Mouse (Mus musculus) kidney, adult 9 months (tissue): ENCODE measurements at regions not wholly inside any gene's neighbourhood (a gene's known extent, or its start where the extent isn't known, plus 50 kb on each side); places are given as distances from the start of the nearest gene placed in this dataset.

ENCODE experiments used
- DNase-seq: peaks from one replicate; pipeline ENCODE4 v3.0.0; 2022

DNA sequence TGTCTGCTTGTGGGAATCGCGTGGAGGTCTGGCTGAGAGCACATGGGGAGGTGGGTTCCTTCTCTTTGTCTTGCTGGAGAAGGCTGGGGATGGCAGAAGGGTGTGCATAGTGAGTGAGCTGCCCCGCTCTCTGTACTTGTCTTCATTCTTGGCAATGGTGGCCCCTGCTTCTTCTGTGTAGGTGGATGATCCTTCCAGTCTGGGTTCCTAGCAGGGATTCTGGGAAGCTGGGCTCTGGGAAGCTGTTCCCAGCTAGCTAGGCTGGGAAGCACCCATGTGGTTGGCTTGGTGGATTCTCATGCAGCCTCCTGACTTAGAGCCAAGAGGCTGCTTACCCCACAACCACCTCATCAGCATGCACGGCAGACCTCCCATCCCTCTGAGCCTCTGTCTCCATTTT is 156.6 kb downstream of the 9530068E07Rik start:
- no peak for DNase-seq

DNA sequence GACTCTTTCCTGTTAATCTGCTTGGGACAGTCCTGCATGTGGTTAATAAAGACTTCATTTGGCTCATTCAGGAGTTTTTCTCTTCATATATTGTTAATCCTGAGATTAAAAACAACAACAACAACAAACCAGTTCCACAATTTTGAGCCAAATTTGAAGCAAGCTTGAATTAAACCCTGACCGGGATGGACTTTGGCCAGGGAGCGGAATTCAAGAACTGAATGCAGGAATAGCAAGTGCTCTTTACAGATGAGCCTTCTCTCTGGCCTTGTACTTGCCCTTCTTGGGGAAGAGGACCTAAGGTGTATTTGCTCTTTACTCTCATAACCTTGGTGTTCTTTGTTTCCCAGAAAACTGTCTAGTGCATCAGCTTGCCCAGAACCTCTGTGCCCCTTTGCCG is 161.6 kb downstream of the 9530068E07Rik start:
- DNase-seq: peak; percentile 54

- no peak for DNase-seq
These were observed 162.6 kb downstream of the 9530068E07Rik start for GRCm38 (mm10) chr11:52558782-52559181.

DNA sequence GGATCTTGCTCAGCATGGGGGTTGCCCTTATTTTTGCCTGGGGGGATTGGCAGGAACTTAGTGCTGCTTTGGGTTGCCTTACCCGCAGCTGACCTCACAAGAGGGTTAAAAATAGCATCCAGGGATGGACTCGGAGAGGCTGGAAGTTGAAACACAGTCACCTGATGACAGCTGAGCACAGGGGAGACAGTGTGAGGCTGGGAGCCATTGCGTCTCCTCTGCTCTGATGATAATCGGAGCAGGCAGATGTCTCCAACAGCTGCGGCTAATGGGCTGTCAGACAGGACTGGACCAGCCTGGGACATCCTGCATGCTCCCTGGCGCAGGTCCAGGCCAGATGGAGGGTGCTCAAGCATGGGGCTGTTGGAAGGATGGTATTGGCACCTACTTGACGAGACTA is 165.1 kb downstream of the 9530068E07Rik start:
- DNase-seq: peak; percentile 43

DNA sequence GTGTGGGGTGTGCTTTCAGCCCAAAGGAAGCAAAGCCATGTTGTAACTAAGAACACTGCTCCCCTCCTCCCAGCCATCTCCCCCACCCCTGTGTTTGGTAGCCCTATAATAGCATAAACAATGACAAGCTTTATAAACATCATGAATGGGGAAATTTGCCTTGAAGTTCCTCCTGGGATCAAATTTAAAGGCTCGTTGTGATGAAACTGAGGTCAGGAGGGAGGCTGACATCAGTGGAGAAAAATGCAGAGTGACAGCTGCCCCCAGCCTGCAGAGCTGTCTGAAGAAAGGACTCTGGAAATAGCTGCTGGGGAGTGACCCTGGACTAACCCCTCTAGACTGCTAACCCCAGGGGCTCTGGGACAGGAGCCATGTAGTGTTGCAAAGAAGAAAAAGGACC is 169.2 kb downstream of the 9530068E07Rik start:
- DNase-seq: no peak

GRCm38 (mm10) chr11:52566026-52566425 is 169.8 kb downstream of the 9530068E07Rik start:
- no peak for DNase-seq

- DNase-seq: no peak
These were observed 171.9 kb downstream of the 9530068E07Rik start for GRCm38 (mm10) chr11:52567945-52568687.

- DNase-seq: no peak
These were observed 172.6 kb downstream of the 9530068E07Rik start for GRCm38 (mm10) chr11:52568794-52569193.

GRCm38 (mm10) chr11:52569759-52570158 is 173.5 kb downstream of the 9530068E07Rik start:
- DNase-seq: no peak

DNA sequence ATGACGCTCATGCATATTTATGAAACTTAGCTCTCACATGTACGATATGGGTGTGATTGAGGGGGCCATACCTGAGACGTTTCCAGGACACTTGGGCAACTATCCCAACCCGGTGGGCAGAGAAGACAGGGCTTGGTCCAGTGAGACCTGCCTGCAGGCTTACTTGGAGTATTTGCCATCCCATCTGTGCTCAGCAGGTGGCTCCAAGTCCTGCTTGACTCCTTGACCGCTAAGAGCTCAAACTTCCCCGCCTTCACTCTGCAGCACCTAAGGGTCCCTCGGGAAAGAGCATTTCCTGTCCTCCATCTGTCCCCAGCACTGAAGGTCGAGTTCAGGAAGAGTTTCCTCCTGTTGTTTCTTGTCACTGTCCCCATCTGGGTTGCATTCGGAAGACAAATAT is 182.2 kb downstream of the 9530068E07Rik start:
- no peak for DNase-seq

DNA sequence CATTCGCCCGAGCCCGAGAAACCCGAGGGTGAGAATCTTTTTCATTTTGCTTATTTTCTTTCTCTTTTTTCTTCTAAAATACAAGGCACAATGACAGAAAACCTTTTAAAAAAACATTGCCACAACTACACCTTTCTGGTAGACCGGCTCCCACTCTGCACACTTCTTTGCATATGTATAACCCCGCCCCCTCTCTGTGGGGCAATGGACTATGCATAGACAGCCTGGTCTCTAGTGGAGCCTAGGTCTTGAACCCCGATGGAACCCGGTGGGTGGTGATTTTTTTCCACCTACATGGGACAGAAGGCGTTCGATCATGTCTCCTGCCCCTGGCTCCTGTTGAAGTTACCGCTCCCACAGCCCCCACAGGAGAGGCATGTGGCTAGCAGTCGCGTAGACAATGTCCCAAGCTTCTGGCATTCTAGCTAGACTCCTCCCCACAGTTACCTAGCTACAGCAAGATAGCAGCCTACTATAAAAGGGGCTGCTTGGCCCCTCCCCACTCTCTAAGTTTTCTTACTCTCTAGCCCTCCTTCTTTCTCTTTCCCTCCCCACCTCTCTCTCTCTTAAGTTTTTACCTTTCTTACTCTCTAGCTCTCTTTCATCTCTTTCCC is 183.6 kb downstream of the 9530068E07Rik start:
- no peak for DNase-seq

DNA sequence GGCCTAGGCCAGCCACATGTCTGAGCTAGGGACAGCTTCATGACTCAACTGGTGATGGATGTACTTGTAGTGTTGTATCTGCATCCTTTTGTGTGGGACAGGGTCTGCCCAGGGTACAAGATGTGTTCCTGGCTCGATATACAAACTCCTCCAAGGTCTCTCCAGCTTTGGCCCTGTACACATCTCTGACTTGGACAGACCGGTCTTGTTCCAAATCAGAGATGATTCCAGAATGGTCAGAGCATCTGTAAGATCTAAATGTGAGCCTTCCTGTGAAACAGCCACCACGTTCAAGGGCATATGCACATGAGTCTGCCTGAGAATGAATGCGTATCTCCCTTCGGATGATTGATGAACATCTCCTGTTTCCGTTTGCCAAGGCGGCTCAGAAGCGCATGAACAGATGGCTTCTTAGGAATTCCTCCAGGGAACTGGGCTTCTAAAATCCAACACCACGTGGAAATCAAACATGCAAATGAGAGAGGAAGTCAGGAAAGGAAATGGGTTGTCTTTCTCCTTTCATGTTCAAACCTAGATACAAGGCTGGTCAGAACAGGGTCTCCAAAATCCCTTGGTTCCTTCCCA is 172.7 kb upstream of the Fstl4 start:
- no peak for DNase-seq

GRCm38 (mm10) chr11:52594092-52594491 is 170.3 kb upstream of the Fstl4 start:
- no peak for DNase-seq

GRCm38 (mm10) chr11:52601196-52601595 is 163.2 kb upstream of the Fstl4 start:
- DNase-seq: no peak

GRCm38 (mm10) chr11:52602061-52602561 is 162.3 kb upstream of the Fstl4 start:
- DNase-seq: no peak

GRCm38 (mm10) chr11:52602796-52603195 is 161.6 kb upstream of the Fstl4 start:
- DNase-seq: no peak

- no peak for DNase-seq
These were observed 153.7 kb upstream of the Fstl4 start for GRCm38 (mm10) chr11:52610681-52611165.

- no peak for DNase-seq
These were observed 148.8 kb upstream of the Fstl4 start for GRCm38 (mm10) chr11:52615622-52616021.

GRCm38 (mm10) chr11:52618646-52619045 is 145.8 kb upstream of the Fstl4 start:
- DNase-seq: no peak

- no peak for DNase-seq
These were observed 141.6 kb upstream of the Fstl4 start for GRCm38 (mm10) chr11:52622861-52623260.

DNA sequence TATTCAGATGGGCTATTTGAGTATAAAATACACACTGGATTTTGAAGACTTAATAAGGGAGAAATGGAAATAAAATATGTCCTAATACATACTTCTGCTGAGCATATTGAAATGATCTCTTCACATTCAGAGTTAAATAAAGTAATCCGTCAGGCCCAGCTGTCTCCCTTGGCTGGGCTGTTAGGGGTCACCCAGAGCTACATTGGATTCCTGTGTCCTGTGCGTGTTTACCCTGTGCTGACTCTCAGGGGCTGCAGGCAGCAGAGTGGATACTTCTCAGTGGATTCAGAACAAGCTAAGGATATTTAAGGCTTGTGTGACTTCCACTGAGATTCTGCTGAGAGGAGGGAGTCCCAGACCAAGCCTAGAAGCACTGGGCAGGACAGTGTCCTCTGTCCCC is 135.6 kb upstream of the Fstl4 start:
- no peak for DNase-seq

DNA sequence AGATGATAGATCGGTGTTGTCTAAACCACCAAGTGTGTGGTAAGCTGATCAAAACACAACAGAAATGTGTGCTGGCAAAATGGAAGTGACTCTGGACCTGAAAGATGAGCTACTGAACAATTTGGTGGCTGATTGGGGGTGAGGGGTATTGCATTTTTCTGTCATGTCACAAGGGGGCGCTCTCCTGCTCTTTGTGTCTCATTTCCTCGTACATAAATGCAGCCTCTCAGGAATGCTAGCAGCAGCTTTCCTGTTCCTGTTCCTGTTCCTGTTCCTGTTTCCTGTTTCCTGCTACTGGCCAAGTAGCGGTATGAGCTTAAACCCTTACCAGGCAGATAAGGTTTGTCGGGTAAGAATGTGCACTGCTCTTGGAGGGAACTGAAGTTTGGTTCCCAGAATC is 134.7 kb upstream of the Fstl4 start:
- peak; percentile 2 for DNase-seq

GRCm38 (mm10) chr11:52631579-52631978 is 132.9 kb upstream of the Fstl4 start:
- DNase-seq: no peak

- DNase-seq: no peak
These were observed 130.2 kb upstream of the Fstl4 start for GRCm38 (mm10) chr11:52634189-52634588.
